Mouse (Mus musculus) heart, adult 2 months (tissue): ENCODE measurements around the gene Samhd1.

Experiments used
- CTCF ChIP-seq: fragments of 200-600 bp; IDR thresholded peaks from 2 replicates; pipeline ENCODE4 v1.8.1; 2022; ENCODE audit warnings: antibody characterized with exemption, mild to moderate bottlenecking, moderate library complexity
- EP300 ChIP-seq: fragments of 200-500 bp; IDR thresholded peaks from 2 replicates; pipeline ENCODE4 v1.6.1; 2011; ENCODE audit warnings: low read depth, low read length, control low read depth; ENCODE audit not compliant: insufficient read depth

GRCm38 (mm10) chr2:157134479-157134931 lies 560 bp downstream of the Samhd1 start:
- TF ChIP-seq CTCF (no peak), EP300 (no peak)
